Mouse (Mus musculus): Measurements from ENCODE around the gene Cib1. TPM values are rescaled to one million over a fixed set of nuclear protein-coding genes. Genes with fewer than 3 reads are reported as not detected.
A peak's percentile ranks its signal among the peaks of the same experiment; 100 is the strongest.

The Cib1 gene
- 65.6 and 65.9 TPM in 2 replicates for polyA plus RNA-seq (2015; fragmentation: Nextera tagmentation; extraction: Ambion mirVana)

GRCm38 (mm10) chr7:80232489-80233029 is at the start of gene Cib1, which contains the start of gene Gdpgp1:
Gene Cib1 (minus strand): TSS chr7:80232813.
Gene Gdpgp1 (plus strand): TSS chr7:80232865.
- H3K4me2 ChIP-seq (ENCODE audit: low read depth, low read length): peak within 1 kb of the TSS; percentile 85
- H3K27ac ChIP-seq (ENCODE audit: low read length): peak within 1 kb of the TSS; percentile 76
- H3K9ac ChIP-seq (ENCODE audit: low read length): peak within 1 kb of the TSS; percentile 83
- H3K4me3 ChIP-seq (ENCODE audit: low read length): peak within 1 kb of the TSS; percentile 92
- peaks cover 14% of the 10 kb centered on the region for H3K4me1 ChIP-seq (ENCODE audit: control insufficient read depth, insufficient read depth, low read length)
- H3K36me3 ChIP-seq (ENCODE audit: control insufficient read depth, insufficient read depth): no peaks in the 10 kb centered on the region; the same call in 1 of the 2 replicates
- peak; percentile 100 for ATAC-seq (replicated peaks; ENCODE audit: extremely low read depth, insufficient read depth, low FRiP score)
- H3K9me3 ChIP-seq (replicated peaks; ENCODE audit: control insufficient read depth, low read length): no peaks in the 10 kb centered on the region
- H3K27me3 ChIP-seq (ENCODE audit: control insufficient read depth, insufficient read depth, low read length): no peaks in the 10 kb centered on the region
- WGBS: under 1% methylated on average over 56 of the region's 56 CpGs

DNA sequence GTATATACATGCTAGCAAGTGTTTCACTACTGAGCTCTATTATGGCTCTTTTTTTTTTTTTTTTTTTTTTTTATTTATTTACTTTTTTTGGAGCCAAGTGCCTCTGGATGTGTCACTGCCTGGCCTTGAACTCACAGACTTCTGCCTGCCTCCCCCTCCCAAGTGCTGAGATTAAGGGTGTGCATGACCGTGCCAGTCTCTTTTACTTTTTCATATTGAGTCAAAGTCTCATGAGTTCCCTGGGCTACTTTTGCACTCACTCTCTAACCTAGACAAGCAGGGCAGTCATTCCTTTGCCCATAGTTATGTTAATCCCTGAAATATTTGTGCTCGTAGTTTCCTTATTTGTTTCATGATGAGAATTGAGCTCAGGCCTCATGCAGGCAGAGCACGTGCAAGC is 49.0 kb upstream of the Cib1 start:
- no peaks in the 10 kb centered on the region for H3K27me3 ChIP-seq (ENCODE audit: control insufficient read depth, insufficient read depth, low read length)
- peaks cover 33% of the 10 kb centered on the region for H3K36me3 ChIP-seq (ENCODE audit: control insufficient read depth, insufficient read depth)
- no peaks in the 10 kb centered on the region for H3K9me3 ChIP-seq (replicated peaks; ENCODE audit: control insufficient read depth, low read length)
- ATAC-seq (replicated peaks; ENCODE audit: extremely low read depth, insufficient read depth, low FRiP score): no peak
- no peak overlapping the region for H3K9ac ChIP-seq (ENCODE audit: low read length)
- H3K27ac ChIP-seq (ENCODE audit: low read length): no peak overlapping the region
- H3K4me2 ChIP-seq (ENCODE audit: low read depth, low read length): no peak overlapping the region
- WGBS: 87% methylated on average over 3 of the region's 3 CpGs
- H3K4me3 ChIP-seq (ENCODE audit: low read length): no peak overlapping the region
- no peaks in the 10 kb centered on the region for H3K4me1 ChIP-seq (ENCODE audit: control insufficient read depth, insufficient read depth, low read length)

DNA sequence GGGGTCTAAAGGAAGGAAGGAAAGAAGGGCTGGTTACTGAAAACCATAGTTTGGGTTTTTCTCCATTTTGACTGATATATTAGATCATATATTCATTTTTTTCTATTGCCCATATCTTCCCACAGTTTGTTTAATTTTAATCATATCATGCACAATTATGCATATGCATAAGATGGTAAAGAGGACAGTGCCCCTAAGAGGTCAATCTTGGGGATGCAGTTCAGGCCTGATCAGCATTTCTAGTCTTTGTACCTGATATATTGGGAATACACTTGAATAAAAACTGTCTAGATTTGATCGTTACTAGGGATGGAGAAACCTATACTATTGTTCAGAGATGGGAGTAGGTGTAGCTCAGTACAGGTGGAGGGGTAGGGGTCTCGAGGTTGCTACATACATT is 48.4 kb upstream of the Cib1 start:
- peaks cover 35% of the 10 kb centered on the region for H3K36me3 ChIP-seq (ENCODE audit: control insufficient read depth, insufficient read depth)
- 85% methylated on average over 2 of the region's 2 CpGs for WGBS

DNA sequence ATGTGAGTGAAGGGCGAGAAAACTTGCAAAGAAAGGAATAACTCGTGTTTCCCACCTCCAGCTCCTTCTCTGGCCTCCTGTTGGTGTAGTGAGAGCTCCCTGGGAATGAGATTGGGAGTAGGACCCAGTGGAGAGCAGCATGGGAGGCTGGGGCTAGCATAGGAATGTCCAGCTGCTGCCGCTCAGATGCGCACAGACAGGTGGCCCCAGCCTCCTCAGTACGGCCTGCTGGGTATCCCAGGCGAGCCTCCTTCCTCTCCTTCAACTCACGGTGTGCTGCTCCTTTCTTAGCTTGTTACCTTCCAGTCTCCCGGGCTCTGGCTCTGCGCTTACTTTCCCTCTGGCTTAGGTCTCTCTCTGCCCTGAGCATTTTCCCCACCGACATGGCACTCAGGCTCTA is 47.4 kb upstream of the Cib1 start:
- Histone ChIP-seq H3K27ac (ENCODE audit: low read length) (no peak overlapping the region), H3K4me2 (ENCODE audit: low read depth, low read length) (no peak overlapping the region), H3K9me3 (replicated peaks; ENCODE audit: control insufficient read depth, low read length) (peaks cover 3% of the 10 kb centered on the region), H3K4me1 (ENCODE audit: control insufficient read depth, insufficient read depth, low read length) (no peaks in the 10 kb centered on the region), H3K36me3 (ENCODE audit: control insufficient read depth, insufficient read depth) (peaks cover 35% of the 10 kb centered on the region), H3K9ac (ENCODE audit: low read length) (no peak overlapping the region), H3K27me3 (ENCODE audit: control insufficient read depth, insufficient read depth, low read length) (no peaks in the 10 kb centered on the region), H3K4me3 (ENCODE audit: low read length) (no peak overlapping the region)
- WGBS: 87% methylated on average over 10 of the region's 10 CpGs
- no peak for ATAC-seq (replicated peaks; ENCODE audit: extremely low read depth, insufficient read depth, low FRiP score)

More for the DNA sequence above, 48.4 kb upstream of the Cib1 start:
- Histone ChIP-seq H3K4me3 (ENCODE audit: low read length) (no peak overlapping the region), H3K4me2 (ENCODE audit: low read depth, low read length) (no peak overlapping the region), H3K27ac (ENCODE audit: low read length) (no peak overlapping the region), H3K4me1 (ENCODE audit: control insufficient read depth, insufficient read depth, low read length) (no peaks in the 10 kb centered on the region), H3K9me3 (replicated peaks; ENCODE audit: control insufficient read depth, low read length) (no peaks in the 10 kb centered on the region), H3K9ac (ENCODE audit: low read length) (no peak overlapping the region), H3K27me3 (ENCODE audit: control insufficient read depth, insufficient read depth, low read length) (no peaks in the 10 kb centered on the region)
- ATAC-seq (replicated peaks; ENCODE audit: extremely low read depth, insufficient read depth, low FRiP score): no peak

- Histone ChIP-seq H3K4me3 (ENCODE audit: low read length) (no peak overlapping the region), H3K9ac (ENCODE audit: low read length) (no peak overlapping the region), H3K27me3 (ENCODE audit: control insufficient read depth, insufficient read depth, low read length) (no peaks in the 10 kb centered on the region), H3K27ac (ENCODE audit: low read length) (no peak overlapping the region), H3K4me1 (ENCODE audit: control insufficient read depth, insufficient read depth, low read length) (peaks cover 4% of the 10 kb centered on the region; the same call in 1 of the 2 replicates), H3K4me2 (ENCODE audit: low read depth, low read length) (no peak overlapping the region), H3K9me3 (replicated peaks; ENCODE audit: control insufficient read depth, low read length) (peaks cover 14% of the 10 kb centered on the region), H3K36me3 (ENCODE audit: control insufficient read depth, insufficient read depth) (peaks cover 48% of the 10 kb centered on the region)
- 92% methylated on average over 4 of the region's 4 CpGs for WGBS
- ATAC-seq (replicated peaks; ENCODE audit: extremely low read depth, insufficient read depth, low FRiP score): no peak
Observed at GRCm38 (mm10) chr7:80276374-80276773, 43.8 kb upstream of the Cib1 start.

- Histone ChIP-seq H3K4me2 (ENCODE audit: low read depth, low read length) (no peak overlapping the region), H3K27ac (ENCODE audit: low read length) (no peak overlapping the region), H3K4me1 (ENCODE audit: control insufficient read depth, insufficient read depth, low read length) (peaks cover 21% of the 10 kb centered on the region), H3K4me3 (ENCODE audit: low read length) (no peak overlapping the region), H3K27me3 (ENCODE audit: control insufficient read depth, insufficient read depth, low read length) (no peaks in the 10 kb centered on the region), H3K9ac (ENCODE audit: low read length) (no peak overlapping the region), H3K36me3 (ENCODE audit: control insufficient read depth, insufficient read depth) (peaks cover 42% of the 10 kb centered on the region), H3K9me3 (replicated peaks; ENCODE audit: control insufficient read depth, low read length) (peaks cover 14% of the 10 kb centered on the region)
- WGBS: 92% methylated on average over 2 of the region's 2 CpGs
- no peak for ATAC-seq (replicated peaks; ENCODE audit: extremely low read depth, insufficient read depth, low FRiP score)
Observed at GRCm38 (mm10) chr7:80273456-80273855, 40.8 kb upstream of the Cib1 start.

DNA sequence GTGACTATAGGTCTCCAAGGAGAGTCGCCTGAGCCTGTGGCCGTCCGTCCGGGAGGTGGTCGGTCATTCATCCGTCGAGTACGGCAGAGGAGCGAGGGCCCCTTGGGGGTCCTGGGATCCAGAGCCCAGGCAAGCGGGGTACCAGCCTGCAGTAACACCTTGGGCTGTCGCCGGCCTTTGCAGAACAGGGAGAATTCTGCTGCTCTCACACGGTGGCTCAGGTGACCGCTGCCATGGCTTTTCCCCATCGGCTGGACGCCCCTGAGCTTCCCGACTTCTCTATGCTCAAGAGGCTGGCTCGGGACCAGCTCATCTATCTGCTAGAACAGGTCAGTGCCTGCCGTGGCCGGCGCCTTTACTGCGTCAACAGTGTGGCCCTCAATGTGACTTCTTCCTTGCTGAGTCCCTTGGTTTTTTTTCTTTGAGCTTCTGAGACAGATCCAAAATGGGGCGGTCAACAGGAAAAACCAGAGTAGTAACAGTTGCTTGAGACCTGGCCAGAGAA is 37.2 kb upstream of the Cib1 start:
- Histone ChIP-seq H3K4me1 (ENCODE audit: control insufficient read depth, insufficient read depth, low read length) (peaks cover 21% of the 10 kb centered on the region), H3K4me3 (ENCODE audit: low read length) (peak overlapping the region; percentile 91), H3K9me3 (replicated peaks; ENCODE audit: control insufficient read depth, low read length) (peaks cover 9% of the 10 kb centered on the region), H3K27me3 (ENCODE audit: control insufficient read depth, insufficient read depth, low read length) (no peaks in the 10 kb centered on the region), H3K27ac (ENCODE audit: low read length) (peak overlapping the region; percentile 73), H3K36me3 (ENCODE audit: control insufficient read depth, insufficient read depth) (peaks cover 35% of the 10 kb centered on the region), H3K9ac (ENCODE audit: low read length) (peak overlapping the region; percentile 88), H3K4me2 (ENCODE audit: low read depth, low read length) (peak overlapping the region; percentile 95)
- ATAC-seq (replicated peaks; ENCODE audit: extremely low read depth, insufficient read depth, low FRiP score): peak; percentile 43
- WGBS: under 1% methylated on average over 23 of the region's 23 CpGs

DNA sequence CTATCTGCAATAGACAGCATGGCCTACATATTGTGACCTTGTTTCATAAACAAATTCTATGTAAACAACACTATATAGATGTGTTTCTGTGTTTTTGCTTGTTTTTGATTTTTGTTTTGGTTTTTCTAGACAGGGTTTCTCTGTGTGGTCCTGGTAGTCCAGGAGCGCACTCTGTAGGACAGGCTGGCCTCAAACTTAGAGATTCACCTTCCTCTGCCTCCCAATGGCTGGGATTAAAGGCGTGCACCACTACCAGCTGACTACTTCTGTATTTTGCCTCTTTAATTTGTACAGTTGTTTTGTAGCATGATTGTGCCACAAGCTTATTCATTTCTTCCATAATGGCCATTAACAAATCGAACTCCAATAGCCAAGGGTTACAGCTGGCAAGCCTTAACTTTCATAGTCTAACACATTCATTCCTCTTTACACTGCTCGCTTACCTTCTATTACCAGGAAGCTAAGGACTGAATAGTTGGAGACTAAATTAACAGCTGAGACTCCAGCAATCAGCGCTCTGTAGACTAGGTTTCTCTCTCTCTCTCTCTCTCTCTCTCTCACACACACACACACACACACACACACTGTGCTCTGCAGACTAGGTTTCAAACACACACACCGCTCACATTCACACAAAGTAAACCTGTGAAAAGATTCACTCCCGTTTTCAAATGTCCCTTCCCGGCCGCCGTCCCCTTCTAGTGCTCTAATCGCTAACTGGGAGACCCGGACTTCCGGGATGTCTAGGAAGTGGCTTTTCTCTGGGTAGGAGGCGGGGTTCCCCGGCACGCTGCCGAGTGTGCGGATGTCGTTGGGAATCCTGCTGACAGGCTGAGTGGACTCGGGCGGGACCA is 36.5 kb upstream of the Cib1 start, which contains the start of gene Vps33b:
Vps33b (plus strand) TSS at position 753 of the 854 bp plus-strand sequence.
- Histone ChIP-seq H3K4me3 (ENCODE audit: low read length) (peak within 1 kb of the TSS; percentile 91), H3K4me2 (ENCODE audit: low read depth, low read length) (peak within 1 kb of the TSS; percentile 95), H3K36me3 (ENCODE audit: control insufficient read depth, insufficient read depth) (peaks cover 34% of the 10 kb centered on the region), H3K27me3 (ENCODE audit: control insufficient read depth, insufficient read depth, low read length) (no peaks in the 10 kb centered on the region), H3K27ac (ENCODE audit: low read length) (peak within 1 kb of the TSS; percentile 73), H3K9ac (ENCODE audit: low read length) (peak within 1 kb of the TSS; percentile 88), H3K4me1 (ENCODE audit: control insufficient read depth, insufficient read depth, low read length) (peaks cover 21% of the 10 kb centered on the region), H3K9me3 (replicated peaks; ENCODE audit: control insufficient read depth, low read length) (peaks cover 2% of the 10 kb centered on the region; the same call in 1 of the 2 replicates)
- whole genome bisulfite sequencing: 3% methylated on average over 21 of the region's 21 CpGs
- peak; percentile 89 for ATAC-seq (replicated peaks; ENCODE audit: extremely low read depth, insufficient read depth, low FRiP score)

- Histone ChIP-seq H3K9ac (ENCODE audit: low read length) (no peak overlapping the region), H3K36me3 (ENCODE audit: control insufficient read depth, insufficient read depth) (peaks cover 21% of the 10 kb centered on the region), H3K4me3 (ENCODE audit: low read length) (no peak overlapping the region), H3K27ac (ENCODE audit: low read length) (no peak overlapping the region), H3K9me3 (replicated peaks; ENCODE audit: control insufficient read depth, low read length) (no peaks in the 10 kb centered on the region), H3K4me2 (ENCODE audit: low read depth, low read length) (no peak overlapping the region), H3K27me3 (ENCODE audit: control insufficient read depth, insufficient read depth, low read length) (no peaks in the 10 kb centered on the region), H3K4me1 (ENCODE audit: control insufficient read depth, insufficient read depth, low read length) (peaks cover 21% of the 10 kb centered on the region)
- no peak for ATAC-seq (replicated peaks; ENCODE audit: extremely low read depth, insufficient read depth, low FRiP score)
- 74% methylated on average over 1 of the region's 1 CpGs for WGBS
Observed at GRCm38 (mm10) chr7:80267764-80268163, 35.2 kb upstream of the Cib1 start.
